Mouse (Mus musculus) colon, adult 2 months (tissue): ENCODE measurements around the gene Rhbg. TPM values are rescaled to one million over a fixed set of nuclear protein-coding genes. Genes with fewer than 3 reads are reported as not detected.

ENCODE experiments used
- polyA plus RNA-seq: library from polyadenylated mRNA; depleted of rRNA; stranded (reverse); fragments of >200 nt; gene quantifications from 2 replicates; pipeline ENCODE4 v1.2.3, GENCODE M21; 2012; rRNA removed

Rhbg gene
- 3.8 and 7.4 TPM in 2 replicates for polyA plus RNA-seq

DNA sequence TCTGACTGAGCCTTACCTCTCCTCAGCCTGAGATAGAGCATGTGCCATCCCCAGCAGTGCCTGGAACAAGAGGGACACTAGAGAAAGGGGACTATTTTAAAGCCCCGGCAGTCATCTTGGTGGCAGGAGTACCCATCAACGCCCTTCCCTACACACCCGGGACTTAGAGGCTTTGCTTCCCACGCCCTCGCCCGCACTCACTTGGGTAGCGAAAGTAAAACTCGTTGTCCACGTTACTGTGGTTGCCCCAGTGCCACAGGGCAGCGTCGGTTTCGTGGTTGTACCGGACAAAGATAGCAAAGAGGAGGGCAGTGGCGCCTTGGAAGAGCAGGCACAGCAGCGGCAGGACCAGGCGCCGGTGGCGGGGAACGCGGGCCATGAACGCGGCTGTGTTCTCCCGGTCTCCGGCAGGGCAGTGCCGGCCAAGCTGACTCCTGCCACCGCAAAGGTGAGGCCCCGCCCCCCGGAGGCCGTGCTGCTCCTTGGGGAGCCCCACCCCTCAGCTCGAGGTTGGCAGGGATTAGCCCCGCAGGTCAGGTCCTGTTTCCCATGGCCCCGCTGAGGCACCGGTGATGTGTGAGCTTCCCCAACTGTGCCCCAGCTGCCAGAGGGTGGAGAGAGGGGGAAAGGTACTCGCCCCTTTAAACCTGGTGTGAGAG lies at the start of gene Rhbg:
Rhbg (minus strand) TSS at position 442 of the 659 bp plus-strand sequence.

DNA sequence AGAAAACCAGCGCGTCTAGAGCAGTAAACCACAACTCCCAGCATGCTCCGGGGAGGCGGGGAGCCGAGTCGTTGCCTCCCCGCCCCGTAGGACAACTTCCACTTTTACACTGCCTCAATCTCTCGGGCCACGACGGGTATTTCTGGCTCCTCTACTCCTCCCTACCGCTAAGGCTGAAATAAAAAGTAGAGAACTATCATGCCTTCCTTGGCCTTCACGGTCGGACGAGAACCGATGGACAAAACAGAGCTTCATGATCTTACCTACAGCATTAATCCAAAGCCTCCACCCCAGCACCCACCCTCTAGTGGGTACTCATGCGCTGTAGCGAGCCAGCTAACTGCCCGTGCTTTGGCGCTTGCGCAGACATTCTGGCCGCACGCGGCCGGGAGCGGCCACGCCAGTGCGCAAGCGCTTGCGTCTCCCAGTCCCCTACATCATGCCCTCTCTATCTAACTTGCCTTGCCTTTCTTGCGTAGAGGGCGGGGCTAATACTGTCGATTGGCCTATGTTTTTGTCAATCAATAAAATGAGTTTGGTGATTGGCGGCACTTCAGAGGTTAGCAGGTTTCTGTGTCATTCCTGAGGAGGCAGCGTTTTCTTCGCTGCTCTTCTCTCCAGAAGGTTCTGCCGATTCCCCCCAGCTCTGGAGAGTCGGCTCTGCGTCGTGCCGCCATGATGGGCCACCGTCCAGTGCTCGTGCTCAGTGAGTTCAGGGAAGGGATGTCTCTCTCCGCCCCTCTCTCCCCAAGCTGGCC lies 42.2 kb upstream of the Rhbg start, which contains the start of the genes Tsacc and Cct3:
Tsacc (minus strand) TSS at position 439 of the 758 bp plus-strand sequence.
Cct3 (plus strand) TSS at position 556 of the 758 bp plus-strand sequence.

GRCm38 (mm10) chr3:88287110-88287509 lies 32.6 kb upstream of the Rhbg start, which contains the start of gene Gm38392:
TSS of gene Gm38392 (minus strand) at chr3:88287210.

Other genes with a start within 250 kb of the Rhbg start
- gene Hapln2, start 227.1 kb downstream of the Rhbg start, polyA plus RNA-seq, result not detected in 2 replicates
- gene Gpatch4, start 211.6 kb downstream of the Rhbg start, polyA plus RNA-seq, result 2.9 and 3.4 TPM in 2 replicates
- gene Naxe, start 196.2 kb downstream of the Rhbg start, polyA plus RNA-seq, result 60.6 and 65.0 TPM in 2 replicates
- gene Ttc24, start 176.4 kb downstream of the Rhbg start, polyA plus RNA-seq, result not detected in 2 replicates
- gene Iqgap3, start 172.7 kb downstream of the Rhbg start, polyA plus RNA-seq, result 14.6 and 15.6 TPM in 2 replicates
- gene Mef2d, start 112.3 kb downstream of the Rhbg start, polyA plus RNA-seq, result 96.8 and 113 TPM in 2 replicates
- gene Gm38392, start 32.5 kb upstream of the Rhbg start, polyA plus RNA-seq, result not detected in 2 replicates
- gene Tsacc, start 42.3 kb upstream of the Rhbg start, polyA plus RNA-seq, result 0.81 and 2.0 TPM in 2 replicates
- 63.1 and 73.8 TPM in 2 replicates for gene Cct3, start 42.4 kb upstream of the Rhbg start, polyA plus RNA-seq
- 181 and 206 TPM in 2 replicates for gene Glmp, start 70.3 kb upstream of the Rhbg start, polyA plus RNA-seq
- 44.3 and 54.6 TPM in 2 replicates for gene Tmem79, start 81.4 kb upstream of the Rhbg start, polyA plus RNA-seq
- gene Smg5, start 81.6 kb upstream of the Rhbg start, polyA plus RNA-seq, result 65.8 and 68.6 TPM in 2 replicates
- gene Paqr6, start 109.9 kb upstream of the Rhbg start, polyA plus RNA-seq, result 6.7 and 9.3 TPM in 2 replicates
- 9.1 and 12.0 TPM in 2 replicates for gene Bglap3, start 118.0 kb upstream of the Rhbg start, polyA plus RNA-seq
- 2.9 and 4.4 TPM in 2 replicates for gene Bglap2, start 124.0 kb upstream of the Rhbg start, polyA plus RNA-seq
- gene Bglap, start 129.8 kb upstream of the Rhbg start, polyA plus RNA-seq, result 2.7 and 6.8 TPM in 2 replicates
- gene Pmf1, start 155.6 kb upstream of the Rhbg start, polyA plus RNA-seq, result 57.9 and 63.7 TPM in 2 replicates
- 19.2 and 26.3 TPM in 2 replicates for gene Slc25a44, start 170.4 kb upstream of the Rhbg start, polyA plus RNA-seq
- gene Sema4a, start 206.5 kb upstream of the Rhbg start, polyA plus RNA-seq, result 233 and 295 TPM in 2 replicates